Mouse (Mus musculus) testis, postnatal 10 days (tissue): ENCODE results near the gene Egr2.
A peak's percentile ranks its signal among the peaks of the same experiment; 100 is the strongest.

Experiments used
- DNase-seq: peaks from one replicate; pipeline ENCODE4 v3.0.0; 2021; ENCODE audit warnings: low spot score

The Egr2 gene

GRCm38 (mm10) chr10:67535256-67535655 lies at the start of gene Egr2:
Gene Egr2, plus strand, starts transcription at chr10:67535475.
- peak; percentile 58 for DNase-seq

- DNase-seq = no peak
Measured at GRCm38 (mm10) chr10:67487496-67487895, 47.8 kb upstream of the Egr2 start.

- no peak for DNase-seq
Measured at GRCm38 (mm10) chr10:67489836-67490235, 45.4 kb upstream of the Egr2 start.

GRCm38 (mm10) chr10:67490632-67491031 lies 44.6 kb upstream of the Egr2 start:
- DNase-seq = no peak

GRCm38 (mm10) chr10:67492161-67492571 lies 43.1 kb upstream of the Egr2 start:
- no peak for DNase-seq

GRCm38 (mm10) chr10:67493556-67493955 lies 41.7 kb upstream of the Egr2 start:
- no peak for DNase-seq

GRCm38 (mm10) chr10:67497144-67497892 lies 38.0 kb upstream of the Egr2 start:
- no peak for DNase-seq

- DNase-seq = no peak
Measured at GRCm38 (mm10) chr10:67497951-67498350, 37.3 kb upstream of the Egr2 start.

- no peak for DNase-seq
Measured at GRCm38 (mm10) chr10:67503320-67503995, 31.8 kb upstream of the Egr2 start.

- DNase-seq = no peak
Measured at GRCm38 (mm10) chr10:67504046-67504445, 31.2 kb upstream of the Egr2 start.

GRCm38 (mm10) chr10:67505248-67505647 lies 30.0 kb upstream of the Egr2 start:
- no peak for DNase-seq

GRCm38 (mm10) chr10:67512211-67512610 lies 23.1 kb upstream of the Egr2 start:
- DNase-seq = peak; percentile 49

GRCm38 (mm10) chr10:67512871-67513270 lies 22.4 kb upstream of the Egr2 start:
- DNase-seq = no peak

GRCm38 (mm10) chr10:67518733-67519132 lies 16.5 kb upstream of the Egr2 start:
- no peak for DNase-seq

- DNase-seq = no peak
Measured at GRCm38 (mm10) chr10:67524130-67524529, 11.1 kb upstream of the Egr2 start.

GRCm38 (mm10) chr10:67524694-67525093 lies 10.6 kb upstream of the Egr2 start:
- no peak for DNase-seq

- no peak for DNase-seq
Measured at GRCm38 (mm10) chr10:67526435-67526834, 8.8 kb upstream of the Egr2 start.

- no peak for DNase-seq
Measured at GRCm38 (mm10) chr10:67529769-67530168, 5.5 kb upstream of the Egr2 start.

GRCm38 (mm10) chr10:67535972-67536371 lies 697 bp downstream of the Egr2 start:
- peak; percentile 86 for DNase-seq

- peak; percentile 77 for DNase-seq
Measured at GRCm38 (mm10) chr10:67536621-67537141, 1.4 kb downstream of the Egr2 start.

GRCm38 (mm10) chr10:67537151-67537994 lies 2.1 kb downstream of the Egr2 start:
- peak; percentile 93 for DNase-seq

- DNase-seq = peak; percentile 47
Measured at GRCm38 (mm10) chr10:67538106-67538505, 2.8 kb downstream of the Egr2 start.
